Mouse (Mus musculus) mouse trophoblast stem cell (cell line): ENCODE results near the gene Pik3ap1.
"Not testable (repeated sequence)": the region's sequence is repeated elsewhere in the genome, so short reads cannot be mapped to it uniquely, and the experiment has no call there.

ENCODE experiments used
- in situ Hi-C, 2 experiments: fragments of 300-500 bp; cut with MseI, MboI; formaldehyde crosslinking; loops; 2 replicates in 1 of 2; 3 replicates in 1 of 2; pipeline ENCODE4 v1.15.1; 2025

The Pik3ap1 gene

GRCm38 (mm10) chr19:41384922-41385508 is at the start of gene Pik3ap1:
Gene Pik3ap1, minus strand, starts transcription at chr19:41385102.
- in situ Hi-C loops, result no loop called here

- in situ Hi-C loops, result not testable (repeated sequence)
Measured at GRCm38 (mm10) chr19:41431512-41432164, 46.7 kb upstream of the Pik3ap1 start.

- in situ Hi-C loops, result not testable (repeated sequence)
Measured at GRCm38 (mm10) chr19:41425927-41426772, 41.2 kb upstream of the Pik3ap1 start.

- in situ Hi-C loops, result no loop called here
Measured at GRCm38 (mm10) chr19:41421264-41421663, 36.4 kb upstream of the Pik3ap1 start.

GRCm38 (mm10) chr19:41418786-41419185 is 33.9 kb upstream of the Pik3ap1 start:
- in situ Hi-C loops, result no loop called here

- in situ Hi-C loops, result no loop called here
Measured at GRCm38 (mm10) chr19:41417995-41418394, 33.1 kb upstream of the Pik3ap1 start.

GRCm38 (mm10) chr19:41416201-41416600 is 31.3 kb upstream of the Pik3ap1 start:
- in situ Hi-C loops, result no loop called here

- in situ Hi-C loops, result no loop called here
Measured at GRCm38 (mm10) chr19:41402603-41403002, 17.7 kb upstream of the Pik3ap1 start.

- in situ Hi-C loops, result no loop called here
Measured at GRCm38 (mm10) chr19:41390856-41391255, 6.0 kb upstream of the Pik3ap1 start.

- in situ Hi-C loops, result no loop called here
Measured at GRCm38 (mm10) chr19:41389351-41389750, 4.4 kb upstream of the Pik3ap1 start.

GRCm38 (mm10) chr19:41388242-41388641 is 3.3 kb upstream of the Pik3ap1 start:
- in situ Hi-C loops, result no loop called here

- in situ Hi-C loops, result no loop called here
Measured at GRCm38 (mm10) chr19:41387262-41387661, 2.4 kb upstream of the Pik3ap1 start.

- in situ Hi-C loops, result no loop called here
Measured at GRCm38 (mm10) chr19:41384406-41384851, 473 bp downstream of the Pik3ap1 start.

- in situ Hi-C loops, result no loop called here
Measured at GRCm38 (mm10) chr19:41382391-41382978, 2.4 kb downstream of the Pik3ap1 start.

- in situ Hi-C loops, result no loop called here
Measured at GRCm38 (mm10) chr19:41381581-41382239, 3.2 kb downstream of the Pik3ap1 start.

- in situ Hi-C loops, result no loop called here
Measured at GRCm38 (mm10) chr19:41379195-41379594, 5.7 kb downstream of the Pik3ap1 start.

GRCm38 (mm10) chr19:41375791-41376190 is 9.1 kb downstream of the Pik3ap1 start:
- in situ Hi-C loops, result no loop called here

GRCm38 (mm10) chr19:41375096-41375495 is 9.8 kb downstream of the Pik3ap1 start:
- in situ Hi-C loops, result no loop called here

GRCm38 (mm10) chr19:41374658-41375057 is 10.2 kb downstream of the Pik3ap1 start:
- in situ Hi-C loops, result no loop called here

GRCm38 (mm10) chr19:41372322-41372721 is 12.6 kb downstream of the Pik3ap1 start:
- in situ Hi-C loops, result no loop called here

GRCm38 (mm10) chr19:41371373-41371772 is 13.5 kb downstream of the Pik3ap1 start:
- in situ Hi-C loops, result no loop called here
